Mouse (Mus musculus) right cerebral cortex, postnatal 10 days (tissue): ENCODE data around the gene Magi1.

Source experiments
- DNase-seq, 2 experiments: peaks; one replicate each; pipeline ENCODE4 v3.0.0; 2021; ENCODE audit warnings: low spot score in 2 of 2

Magi1 gene

GRCm38 (mm10) chr6:94116434-94117432, 167.0 kb downstream of the Magi1 start:
- no peak for DNase-seq

GRCm38 (mm10) chr6:94111833-94112232, 171.9 kb downstream of the Magi1 start:
- DNase-seq = peak in 1 of 2 experiments; percentile 44

GRCm38 (mm10) chr6:94107401-94108107, 176.2 kb downstream of the Magi1 start:
- DNase-seq = no peak

- DNase-seq = no peak
Observed at GRCm38 (mm10) chr6:94103581-94103980, 180.1 kb downstream of the Magi1 start.

- DNase-seq = no peak
Observed at GRCm38 (mm10) chr6:94101256-94101655, 182.5 kb downstream of the Magi1 start.

GRCm38 (mm10) chr6:94094924-94095685, 188.6 kb downstream of the Magi1 start:
- DNase-seq = no peak

- DNase-seq = no peak
Observed at GRCm38 (mm10) chr6:94092969-94093597, 190.6 kb downstream of the Magi1 start.

- DNase-seq = no peak
Observed at GRCm38 (mm10) chr6:94092500-94092899, 191.2 kb downstream of the Magi1 start.

- DNase-seq = no peak
Observed at GRCm38 (mm10) chr6:94086855-94087254, 196.9 kb downstream of the Magi1 start.

- DNase-seq = no peak
Observed at GRCm38 (mm10) chr6:94084752-94085151, 199.0 kb downstream of the Magi1 start.

- no peak for DNase-seq
Observed at GRCm38 (mm10) chr6:94083459-94083858, 200.3 kb downstream of the Magi1 start.

- DNase-seq = peak; percentile 85 to 87
Observed at GRCm38 (mm10) chr6:94080933-94081545, 202.7 kb downstream of the Magi1 start.

GRCm38 (mm10) chr6:94078934-94079333, 204.8 kb downstream of the Magi1 start:
- no peak for DNase-seq

- no peak for DNase-seq
Observed at GRCm38 (mm10) chr6:94077013-94077412, 206.7 kb downstream of the Magi1 start.

- no peak for DNase-seq
Observed at GRCm38 (mm10) chr6:94075990-94076389, 207.7 kb downstream of the Magi1 start.

GRCm38 (mm10) chr6:94075228-94075627, 208.5 kb downstream of the Magi1 start:
- DNase-seq = no peak

GRCm38 (mm10) chr6:94071676-94072075, 212.0 kb downstream of the Magi1 start:
- DNase-seq = no peak

- peak; percentile 78 to 87 for DNase-seq
Observed at GRCm38 (mm10) chr6:94070702-94071101, 213.0 kb downstream of the Magi1 start.

GRCm38 (mm10) chr6:94069421-94069820, 214.3 kb downstream of the Magi1 start:
- no peak for DNase-seq

GRCm38 (mm10) chr6:94067741-94068450, 215.8 kb downstream of the Magi1 start:
- no peak for DNase-seq
